Mouse (Mus musculus) activated CD4-positive, CD25-positive, alpha-beta regulatory T cell (primary cell): Measurements from ENCODE around the gene Asb10. TPM values are rescaled to one million over a fixed set of nuclear protein-coding genes. Genes with fewer than 3 reads are reported as not detected.

Source experiments
- polyA plus RNA-seq, 2 experiments: library from polyadenylated mRNA; unstranded; fragments of 100-300 nt; shearing (Covaris generic); gene quantifications; one replicate each; pipeline ENCODE4 v1.2.1; 2017

The Asb10 gene
- under 1 TPM in 1 of 2 experiments, not detected in 1; 0.07 TPM for polyA plus RNA-seq

DNA sequence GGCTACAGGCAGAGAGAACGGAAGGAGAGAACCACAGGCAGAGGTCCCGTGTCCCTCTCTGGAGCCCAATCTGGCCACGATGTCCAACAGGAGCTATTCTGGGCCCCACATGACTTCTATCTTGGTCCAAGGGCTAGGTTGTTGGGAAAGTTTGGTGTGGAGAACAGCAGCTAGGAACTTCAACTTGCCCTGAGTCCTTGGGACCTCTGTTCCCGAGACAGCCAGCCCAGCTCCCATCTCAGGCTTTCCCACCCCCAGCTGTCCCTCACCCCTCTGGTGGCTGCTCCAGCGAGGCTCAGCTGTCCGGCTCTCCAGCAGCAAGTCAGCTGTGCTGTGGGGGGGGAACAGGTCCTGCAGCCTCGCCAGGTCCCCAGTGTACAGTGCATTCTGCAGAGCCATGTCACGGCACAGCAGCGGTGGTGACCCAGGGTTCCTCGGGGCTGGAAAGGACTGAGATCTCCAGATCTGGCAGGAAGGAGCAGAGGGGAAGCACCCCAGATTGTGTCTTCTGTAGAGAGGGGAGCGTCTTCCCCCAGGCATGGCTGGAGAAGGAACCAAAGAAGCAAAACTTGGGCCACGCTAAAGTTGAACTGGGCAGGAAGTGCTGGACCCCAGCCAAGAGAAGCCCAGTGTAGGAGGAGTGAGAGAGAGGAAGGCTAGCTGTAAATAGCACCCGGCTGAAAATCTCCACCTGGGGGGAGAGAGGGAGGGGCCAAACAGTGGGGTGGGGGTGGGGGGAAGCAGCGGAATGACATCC is at the start of gene Asb10:
TSS of gene Asb10 (minus strand) at position 592 of the 757 bp plus-strand sequence.

GRCm38 (mm10) chr5:24586547-24587199 is 45.9 kb upstream of the Asb10 start, which contains the start of gene Chpf2:
Gene Chpf2, plus strand, starts transcription at chr5:24586741.

GRCm38 (mm10) chr5:24577183-24577929 is 36.6 kb upstream of the Asb10 start, which contains the start of gene Abcf2:
Gene Abcf2, minus strand, starts transcription at chr5:24577467.

DNA sequence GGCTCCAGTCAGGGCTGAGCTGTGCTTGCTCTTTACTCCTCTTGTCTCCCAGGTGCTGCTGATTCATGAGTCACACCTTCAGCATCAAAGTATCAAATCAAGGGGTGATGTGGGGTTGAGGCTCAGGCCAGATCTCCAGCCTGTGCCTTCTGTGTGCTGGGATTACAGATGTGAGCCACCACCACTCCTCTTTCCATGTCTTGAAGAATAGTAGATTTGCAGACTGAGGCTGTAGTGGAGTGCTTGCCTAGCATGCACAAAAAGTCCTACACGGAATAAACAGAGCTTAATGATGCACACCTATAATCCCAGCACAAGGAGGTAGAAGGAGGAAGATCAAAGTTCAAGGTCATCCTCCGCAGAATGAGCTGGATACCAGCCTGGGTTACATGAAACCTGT is 15.9 kb upstream of the Asb10 start, which contains the start of gene 4931409K22Rik:
TSS of gene 4931409K22Rik (minus strand) at position 101 of the 400 bp plus-strand sequence.

DNA sequence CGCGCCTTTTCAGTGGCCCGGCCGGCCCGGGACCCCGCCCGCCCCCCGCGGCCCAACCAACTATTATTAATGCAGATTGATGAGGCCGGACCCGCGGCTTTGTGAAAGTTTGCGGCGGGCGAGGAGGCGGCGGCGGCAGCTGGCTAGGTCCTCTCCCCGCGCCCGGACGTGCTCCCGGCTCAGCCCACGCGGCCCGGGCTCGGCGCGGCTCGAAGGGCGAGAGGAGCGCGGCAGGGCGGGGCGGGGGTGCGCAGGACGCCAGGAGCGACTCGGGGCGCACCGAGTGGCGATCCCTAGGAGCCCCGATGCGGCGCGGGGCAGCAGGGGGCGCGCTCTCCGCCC is 13.9 kb downstream of the Asb10 start, which contains the start of gene Gbx1:
TSS of gene Gbx1 (minus strand) at position 314 of the 342 bp plus-strand sequence.

Other genes starting within 250 kb of the Asb10 start
- 1 to 10 TPM; 2.1 to 3.2 TPM for gene Kcnh2, start 189.4 kb downstream of the Asb10 start, polyA plus RNA-seq
- under 1 TPM; 0.14 to 0.27 TPM for gene Nos3, start 176.2 kb downstream of the Asb10 start, polyA plus RNA-seq
- gene Atg9b, start 148.8 kb downstream of the Asb10 start, polyA plus RNA-seq, result 1 to 10 TPM in 1 of 2 experiments, under 1 TPM in 1; 1.00 to 1.1 TPM
- 10 to 100 TPM; 21.5 to 24.9 TPM for gene Abcb8, start 147.3 kb downstream of the Asb10 start, polyA plus RNA-seq
- gene Asic3, start 127.6 kb downstream of the Asb10 start, polyA plus RNA-seq, result not detected
- gene Cdk5, start 117.4 kb downstream of the Asb10 start, polyA plus RNA-seq, result 100 to 1,000 TPM in 1 of 2 experiments, 10 to 100 TPM in 1; 83.9 to 101 TPM
- 10 to 100 TPM; 22.6 to 29.7 TPM for gene Slc4a2, start 117.1 kb downstream of the Asb10 start, polyA plus RNA-seq
- gene Fastk, start 95.7 kb downstream of the Asb10 start, polyA plus RNA-seq, result 100 to 1,000 TPM; 103 to 108 TPM
- gene Tmub1, start 93.1 kb downstream of the Asb10 start, polyA plus RNA-seq, result 10 to 100 TPM; 56.9 to 63.6 TPM
- 10 to 100 TPM; 39.7 to 47.0 TPM for gene Agap3, start 88.8 kb downstream of the Asb10 start, polyA plus RNA-seq
- gene Gbx1, start 13.8 kb downstream of the Asb10 start, polyA plus RNA-seq, result under 1 TPM in 1 of 2 experiments, not detected in 1; 0.05 TPM
- not detected for gene 4931409K22Rik, start 15.8 kb upstream of the Asb10 start, polyA plus RNA-seq
- gene Abcf2, start 36.5 kb upstream of the Asb10 start, polyA plus RNA-seq, result 10 to 100 TPM; 62.4 to 65.3 TPM
- 10 to 100 TPM; 23.6 to 33.5 TPM for gene Chpf2, start 45.8 kb upstream of the Asb10 start, polyA plus RNA-seq
- gene Smarcd3, start 83.4 kb upstream of the Asb10 start, polyA plus RNA-seq, result 1 to 10 TPM; 1.0 to 4.9 TPM
- 10 to 100 TPM; 73.9 to 80.8 TPM for gene Nub1, start 144.6 kb upstream of the Asb10 start, polyA plus RNA-seq
- gene Wdr86, start 189.7 kb upstream of the Asb10 start, polyA plus RNA-seq, result under 1 TPM in 1 of 2 experiments, not detected in 1; 0.06 TPM
- gene Crygn, start 217.0 kb upstream of the Asb10 start, polyA plus RNA-seq, result 1 to 10 TPM; 1.5 to 1.6 TPM